Mouse (Mus musculus) hindbrain, embryonic 14.5 days (tissue): ENCODE measurements around the gene Rpp38. TPM values are rescaled to one million over a fixed set of nuclear protein-coding genes. Genes with fewer than 3 reads are reported as not detected.

ENCODE experiments used
- ATAC-seq: fragments of 200-750 bp; cut with Nextera tagmentation; 2 replicates; pipeline ENCODE4 v1.8.0; 2017; ENCODE audit warnings: moderate number of reproducible peaks, mild to moderate bottlenecking, moderate TSS enrichment, moderate library complexity; ENCODE audit not compliant: low FRiP score
- DNase-seq: peaks from one replicate; pipeline ENCODE4 v3.0.0-alpha.2; 2015; ENCODE audit warnings: low spot score
- H3K27ac ChIP-seq: fragments of 300-500 bp; sonication (generic); 2 replicates; pipeline ENCODE4 v1.5.1; 2014; ENCODE audit warnings: mild to moderate bottlenecking, moderate library complexity
- H3K27me3 ChIP-seq: fragments of 300-500 bp; sonication (generic); 2 replicates; pipeline ENCODE4 v1.6.1; 2014; ENCODE audit warnings: mild to moderate bottlenecking, low read length, mixed read lengths; ENCODE audit not compliant: control insufficient read depth, insufficient read depth
- H3K36me3 ChIP-seq: fragments of 300-500 bp; sonication (generic); replicated peaks from 2 replicates; pipeline ENCODE4 v1.6.1; 2014; ENCODE audit not compliant: control insufficient read depth, insufficient read depth
- H3K4me1 ChIP-seq: fragments of 300-500 bp; sonication (generic); replicated peaks from 2 replicates; pipeline ENCODE4 v1.6.1; 2014; ENCODE audit warnings: antibody characterized with exemption, low read length, mixed read lengths; ENCODE audit not compliant: control insufficient read depth, insufficient read depth
- H3K4me2 ChIP-seq: fragments of 300-500 bp; sonication (generic); replicated peaks from 2 replicates; pipeline ENCODE4 v1.6.1; 2014; ENCODE audit warnings: mild to moderate bottlenecking, moderate library complexity
- H3K4me3 ChIP-seq: fragments of 300-500 bp; sonication (generic); replicated peaks from 2 replicates; pipeline ENCODE4 v1.5.1; 2014; ENCODE audit warnings: mild to moderate bottlenecking, low read length
- H3K9ac ChIP-seq: fragments of 300-500 bp; sonication (generic); 2 replicates; pipeline ENCODE4 v1.6.1; 2014
- H3K9me3 ChIP-seq: fragments of 300-500 bp; sonication (generic); 2 replicates; pipeline ENCODE4 v1.6.1; 2016; ENCODE audit warnings: low read length; ENCODE audit not compliant: control insufficient read depth
- WGBS: fragments of 180-500 bp; shearing (Covaris S2); extraction: QIAGEN DNeasy Blood & Tissue Kit; methylation state at CpG from one replicate; pipeline ENCODE4 v1.1.7; 2014; 5-methylcytosine and 5-hydroxymethylcytosine counted together
- polyA plus RNA-seq: library from polyadenylated mRNA; unstranded; fragments of >200 nt; fragmentation: Nextera tagmentation; extraction: Ambion mirVana; gene quantifications from 2 replicates; pipeline ENCODE4 v1.2.1, GENCODE M21; 2014

Rpp38 gene
- 13.2 and 15.4 TPM in 2 replicates for polyA plus RNA-seq

GRCm38 (mm10) chr2:3332484-3333242 is at the start of gene Rpp38:
Gene Rpp38, minus strand, starts transcription at chr2:3332643.
- peak within 1 kb of the TSS; percentile 68 for H3K4me2 ChIP-seq
- H3K9me3 ChIP-seq, result no peaks in the 10 kb centered on the region
- ATAC-seq, result peak; percentile 98
- under 1% methylated on average over 45 of the region's 45 CpGs for WGBS
- peaks cover 18% of the 10 kb centered on the region for H3K36me3 ChIP-seq
- peak within 1 kb of the TSS; percentile 87 for H3K27ac ChIP-seq
- peak within 1 kb of the TSS; percentile 70 for H3K4me3 ChIP-seq
- H3K9ac ChIP-seq, result peak within 1 kb of the TSS; percentile 79
- DNase-seq, result peak; percentile 98
- H3K27me3 ChIP-seq, result no peaks in the 10 kb centered on the region
- peaks cover 12% of the 10 kb centered on the region for H3K4me1 ChIP-seq

DNA sequence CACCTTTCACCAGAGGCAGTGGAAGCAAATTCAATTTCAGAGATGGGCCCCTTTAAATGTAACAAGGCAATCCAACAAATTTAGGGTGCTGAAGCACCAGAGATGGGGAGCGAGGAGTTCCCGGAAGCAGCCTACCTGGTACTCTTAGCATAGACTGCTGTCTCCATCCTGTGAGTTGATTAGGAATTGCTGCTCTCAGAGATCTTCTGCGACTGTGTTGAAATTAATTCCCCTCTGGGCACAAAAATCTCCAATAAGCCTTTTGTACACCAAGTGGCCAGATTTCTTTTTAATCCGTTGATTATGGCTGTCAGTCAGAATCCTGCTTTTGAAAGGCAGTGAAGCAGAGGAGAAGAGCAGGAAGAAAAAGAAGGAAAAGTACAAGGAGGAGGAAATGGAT is 32.7 kb upstream of the Rpp38 start:
- no peak overlapping the region for H3K4me3 ChIP-seq
- H3K36me3 ChIP-seq, result no peaks in the 10 kb centered on the region
- H3K4me2 ChIP-seq, result no peak overlapping the region
- H3K9ac ChIP-seq, result no peak overlapping the region
- no peaks in the 10 kb centered on the region for H3K4me1 ChIP-seq
- ATAC-seq, result no peak
- no peaks in the 10 kb centered on the region for H3K9me3 ChIP-seq
- H3K27me3 ChIP-seq, result no peaks in the 10 kb centered on the region
- WGBS, result 64% methylated on average over 4 of the region's 4 CpGs
- H3K27ac ChIP-seq, result no peak overlapping the region
- DNase-seq, result no peak

GRCm38 (mm10) chr2:3361067-3361466 is 28.6 kb upstream of the Rpp38 start:
- DNase-seq (no peak), ATAC-seq (no peak)
- Histone ChIP-seq H3K9ac (no peak overlapping the region), H3K4me3 (no peak overlapping the region), H3K4me1 (no peaks in the 10 kb centered on the region), H3K27me3 (no peaks in the 10 kb centered on the region), H3K9me3 (no peaks in the 10 kb centered on the region), H3K36me3 (no peaks in the 10 kb centered on the region), H3K27ac (no peak overlapping the region), H3K4me2 (no peak overlapping the region)
- 77% methylated on average over 3 of the region's 3 CpGs for WGBS

GRCm38 (mm10) chr2:3357887-3358286 is 25.4 kb upstream of the Rpp38 start:
- Histone ChIP-seq H3K27ac (no peak overlapping the region), H3K9ac (no peak overlapping the region), H3K36me3 (no peaks in the 10 kb centered on the region), H3K4me1 (no peaks in the 10 kb centered on the region), H3K4me2 (no peak overlapping the region), H3K4me3 (no peak overlapping the region), H3K27me3 (no peaks in the 10 kb centered on the region), H3K9me3 (no peaks in the 10 kb centered on the region)
- DNase-seq (no peak), ATAC-seq (no peak)
- 78% methylated on average over 3 of the region's 3 CpGs for WGBS

DNA sequence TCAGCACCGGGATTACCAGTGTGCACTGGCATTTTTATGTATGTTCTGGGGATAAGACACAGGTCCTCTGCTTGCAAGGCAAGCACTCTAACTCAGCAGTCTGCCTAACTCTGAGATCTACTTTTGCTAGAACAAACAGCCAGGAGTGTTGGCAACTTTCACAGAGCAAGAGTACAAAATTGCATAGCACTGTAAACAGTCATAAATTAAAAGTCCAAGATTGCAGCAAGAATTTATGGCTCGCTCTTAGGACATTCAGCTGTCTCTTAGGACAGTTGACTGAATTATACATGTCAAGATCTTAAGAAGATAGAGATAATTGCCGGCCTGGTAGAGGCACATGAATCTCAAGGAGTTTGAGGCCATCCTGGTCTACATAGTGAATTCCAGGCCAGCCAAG is 23.9 kb upstream of the Rpp38 start:
- Histone ChIP-seq H3K4me3 (no peak overlapping the region), H3K4me1 (no peaks in the 10 kb centered on the region), H3K27ac (no peak overlapping the region), H3K36me3 (no peaks in the 10 kb centered on the region), H3K4me2 (no peak overlapping the region), H3K9ac (no peak overlapping the region), H3K27me3 (no peaks in the 10 kb centered on the region), H3K9me3 (no peaks in the 10 kb centered on the region)
- no peak for DNase-seq
- no peak for ATAC-seq
- WGBS, result 77% methylated on average over 3 of the region's 3 CpGs

DNA sequence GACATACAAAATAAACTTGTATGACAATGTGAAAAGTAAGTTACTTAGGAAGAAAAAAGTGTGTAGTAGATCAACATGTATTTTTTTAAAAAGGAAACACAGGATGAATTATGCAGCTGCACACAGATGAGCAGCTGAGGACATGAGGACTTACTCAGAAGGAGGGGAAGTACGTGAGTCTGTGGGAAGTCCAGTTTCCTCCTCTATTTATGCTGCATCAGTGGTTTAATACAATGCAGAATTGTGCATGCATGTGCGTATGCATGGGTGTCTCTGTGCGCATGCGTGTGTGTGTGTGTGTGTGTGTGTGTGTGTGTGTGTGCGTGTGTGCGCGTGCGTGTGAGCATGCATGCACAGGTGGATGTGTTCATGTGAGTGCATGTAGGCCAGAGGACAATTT is 23.4 kb upstream of the Rpp38 start:
- no peak overlapping the region for H3K4me2 ChIP-seq
- H3K27me3 ChIP-seq, result no peaks in the 10 kb centered on the region
- H3K4me3 ChIP-seq, result no peak overlapping the region
- no peaks in the 10 kb centered on the region for H3K36me3 ChIP-seq
- H3K4me1 ChIP-seq, result no peaks in the 10 kb centered on the region
- 93% methylated on average over 8 of the region's 8 CpGs for WGBS
- H3K9ac ChIP-seq, result no peak overlapping the region
- H3K27ac ChIP-seq, result no peak overlapping the region
- H3K9me3 ChIP-seq, result no peaks in the 10 kb centered on the region
- DNase-seq, result no peak
- ATAC-seq, result no peak

DNA sequence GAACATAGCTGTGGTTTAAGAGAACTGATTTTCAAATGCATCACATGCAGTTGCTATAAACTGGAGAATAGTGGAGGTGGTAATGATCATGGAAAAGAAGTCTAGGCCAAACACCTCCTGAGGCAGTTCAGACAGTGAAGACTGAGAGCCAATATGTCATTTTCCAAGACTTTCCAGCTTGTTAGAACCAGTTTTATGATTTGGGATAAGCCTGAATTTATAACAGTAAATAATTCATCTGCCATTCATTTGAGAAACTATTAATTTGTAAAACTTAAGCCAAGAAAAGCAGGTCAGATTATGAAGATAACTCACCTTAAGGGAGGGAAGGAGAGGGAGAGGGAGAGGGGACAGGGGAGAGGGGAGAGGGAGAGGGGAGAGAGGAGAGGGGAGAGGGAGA is 20.7 kb upstream of the Rpp38 start:
- Histone ChIP-seq H3K36me3 (no peaks in the 10 kb centered on the region), H3K9me3 (no peaks in the 10 kb centered on the region), H3K4me1 (no peaks in the 10 kb centered on the region), H3K4me2 (no peak overlapping the region), H3K27me3 (no peaks in the 10 kb centered on the region), H3K9ac (no peak overlapping the region), H3K27ac (no peak overlapping the region), H3K4me3 (no peak overlapping the region)
- ATAC-seq (no peak), DNase-seq (no peak)

GRCm38 (mm10) chr2:3348919-3349318 is 16.5 kb upstream of the Rpp38 start:
- Histone ChIP-seq H3K27ac (no peak overlapping the region), H3K9ac (no peak overlapping the region), H3K4me2 (no peak overlapping the region), H3K4me1 (no peaks in the 10 kb centered on the region), H3K36me3 (no peaks in the 10 kb centered on the region), H3K27me3 (no peaks in the 10 kb centered on the region), H3K4me3 (no peak overlapping the region), H3K9me3 (no peaks in the 10 kb centered on the region)
- ATAC-seq (no peak), DNase-seq (peak; percentile 73)
- WGBS, result 21% methylated on average over 3 of the region's 3 CpGs

GRCm38 (mm10) chr2:3348422-3348821 is 16.0 kb upstream of the Rpp38 start:
- 85% methylated on average over 4 of the region's 4 CpGs for WGBS
- no peak overlapping the region for H3K4me3 ChIP-seq
- no peak for DNase-seq
- no peak for ATAC-seq
- H3K27ac ChIP-seq, result no peak overlapping the region
- no peak overlapping the region for H3K4me2 ChIP-seq
- H3K4me1 ChIP-seq, result no peaks in the 10 kb centered on the region
- no peaks in the 10 kb centered on the region for H3K27me3 ChIP-seq
- H3K9ac ChIP-seq, result no peak overlapping the region
- H3K36me3 ChIP-seq, result no peaks in the 10 kb centered on the region
- no peaks in the 10 kb centered on the region for H3K9me3 ChIP-seq
